Mouse (Mus musculus) lung, postnatal 36 days (tissue): Measurements from ENCODE around the gene Gm13277.
"Not testable (repeated sequence)": the region's sequence is repeated elsewhere in the genome, so short reads cannot be mapped to it uniquely, and the experiment has no call there.

ENCODE experiments used
- DNase-seq: peaks from one replicate; pipeline ENCODE4 v3.0.0; 2022; ENCODE audit warnings: mixed read lengths

The Gm13277 gene

DNA sequence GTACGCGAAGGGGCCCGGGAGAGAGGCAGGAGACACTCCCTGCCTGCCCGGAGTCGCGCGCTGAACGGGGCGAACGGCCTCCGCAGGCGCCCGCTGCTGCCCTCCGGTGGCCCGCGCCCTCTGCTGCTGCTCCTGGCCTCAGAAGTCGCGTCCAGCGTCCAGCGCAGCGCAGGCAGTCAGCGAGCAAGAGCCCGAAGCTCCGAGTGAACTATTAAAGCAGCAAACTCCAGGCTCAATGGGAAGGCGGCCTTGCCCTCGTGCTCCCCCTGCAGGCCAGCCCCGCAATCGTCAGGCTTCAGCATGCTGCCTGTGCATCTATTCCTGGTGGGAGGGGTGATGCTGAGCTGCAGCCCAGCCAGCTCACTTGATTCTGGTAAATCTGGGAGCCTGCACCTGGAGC, 2.8 kb downstream of the Gm13277 start, which contains the start of gene Gm13278:
Gene Gm13278, plus strand, starts transcription at position 301 of the 400 bp plus-strand sequence.
- not testable (repeated sequence) for DNase-seq

DNA sequence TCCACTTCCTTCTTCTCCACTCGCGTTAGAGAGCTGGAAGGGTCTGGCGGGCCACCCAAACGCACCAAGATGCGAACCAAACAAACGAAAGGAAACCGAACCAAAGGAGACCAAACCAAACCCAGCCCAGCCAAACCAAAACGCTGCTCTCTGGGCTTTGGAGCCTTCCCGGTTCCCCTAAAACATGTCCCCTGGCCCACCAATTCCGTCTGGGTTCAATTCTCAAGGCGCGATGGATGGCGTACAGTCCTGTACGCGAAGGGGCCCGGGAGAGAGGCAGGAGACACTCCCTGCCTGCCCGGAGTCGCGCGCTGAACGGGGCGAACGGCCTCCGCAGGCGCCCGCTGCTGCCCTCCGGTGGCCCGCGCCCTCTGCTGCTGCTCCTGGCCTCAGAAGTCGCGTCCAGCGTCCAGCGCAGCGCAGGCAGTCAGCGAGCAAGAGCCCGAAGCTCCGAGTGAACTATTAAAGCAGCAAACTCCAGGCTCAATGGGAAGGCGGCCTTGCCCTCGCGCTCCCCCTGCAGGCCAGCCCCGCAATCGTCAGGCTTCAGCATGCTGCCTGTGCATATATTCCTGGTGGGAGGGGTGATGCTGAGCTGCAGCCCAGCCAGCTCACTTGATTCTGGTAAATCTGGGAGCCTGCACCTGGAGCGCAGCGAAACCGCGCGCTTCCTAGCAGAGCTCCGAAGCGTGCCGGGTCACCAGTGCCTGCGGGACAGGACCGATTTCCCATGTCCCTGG, 5.7 kb downstream of the Gm13277 start, which contains the start of gene Gm13275:
Gene Gm13275, plus strand, starts transcription at position 552 of the 740 bp plus-strand sequence.
- peak; percentile 34 for DNase-seq

DNA sequence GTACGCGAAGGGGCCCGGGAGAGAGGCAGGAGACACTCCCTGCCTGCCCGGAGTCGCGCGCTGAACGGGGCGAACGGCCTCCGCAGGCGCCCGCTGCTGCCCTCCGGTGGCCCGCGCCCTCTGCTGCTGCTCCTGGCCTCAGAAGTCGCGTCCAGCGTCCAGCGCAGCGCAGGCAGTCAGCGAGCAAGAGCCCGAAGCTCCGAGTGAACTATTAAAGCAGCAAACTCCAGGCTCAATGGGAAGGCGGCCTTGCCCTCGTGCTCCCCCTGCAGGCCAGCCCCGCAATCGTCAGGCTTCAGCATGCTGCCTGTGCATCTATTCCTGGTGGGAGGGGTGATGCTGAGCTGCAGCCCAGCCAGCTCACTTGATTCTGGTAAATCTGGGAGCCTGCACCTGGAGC, 8.7 kb downstream of the Gm13277 start, which contains the start of gene Gm13279:
Gene Gm13279, plus strand, starts transcription at position 301 of the 400 bp plus-strand sequence.
- not testable (repeated sequence) for DNase-seq

DNA sequence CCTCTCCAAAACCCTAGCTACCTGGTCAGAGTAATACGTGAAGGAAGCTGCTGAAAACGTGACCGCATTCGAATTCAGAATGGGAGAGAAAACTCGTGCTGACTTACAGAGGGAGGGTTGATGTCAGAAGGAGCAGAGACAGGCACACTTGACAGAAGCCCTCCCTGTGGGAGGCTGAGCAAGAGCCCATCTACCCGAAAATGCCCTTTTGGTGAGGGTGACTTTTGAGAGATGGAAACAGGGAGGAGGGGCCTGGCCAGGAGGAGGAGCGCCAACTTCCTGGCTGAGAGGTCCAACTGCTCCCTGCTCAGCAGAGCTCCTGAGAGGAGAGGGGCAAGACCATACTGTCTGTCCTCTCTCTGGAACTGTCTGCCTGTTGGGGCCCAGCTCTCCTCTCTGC, 10.9 kb downstream of the Gm13277 start, which contains the start of gene Gm13285:
Gene Gm13285, plus strand, starts transcription at position 301 of the 400 bp plus-strand sequence.
- not testable (repeated sequence) for DNase-seq

- DNase-seq: not testable (repeated sequence)
Measured at GRCm38 (mm10) chr4:88802954-88803353, 14.5 kb downstream of the Gm13277 start, which contains the start of gene Gm13287. Gm13287 (plus strand) TSS chr4:88803254.

GRCm38 (mm10) chr4:88805231-88805630, 16.8 kb downstream of the Gm13277 start, which contains the start of gene Gm13288:
Gm13288 (plus strand) TSS chr4:88805531.
- DNase-seq: not testable (repeated sequence)

DNA sequence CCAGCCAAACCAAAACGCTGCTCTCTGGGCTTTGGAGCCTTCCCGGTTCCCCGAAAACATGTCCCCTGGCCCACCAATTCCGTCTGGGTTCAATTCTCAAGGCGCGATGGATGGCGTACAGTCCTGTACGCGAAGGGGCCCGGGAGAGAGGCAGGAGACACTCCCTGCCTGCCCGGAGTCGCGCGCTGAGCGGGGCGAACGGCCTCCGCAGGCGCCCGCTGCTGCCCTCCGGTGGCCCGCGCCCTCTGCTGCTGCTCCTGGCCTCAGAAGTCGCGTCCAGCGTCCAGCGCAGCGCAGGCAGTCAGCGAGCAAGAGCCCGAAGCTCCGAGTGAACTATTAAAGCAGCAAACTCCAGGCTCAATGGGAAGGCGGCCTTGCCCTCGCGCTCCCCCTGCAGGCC, 17.3 kb downstream of the Gm13277 start:
- DNase-seq: peak; percentile 19

DNA sequence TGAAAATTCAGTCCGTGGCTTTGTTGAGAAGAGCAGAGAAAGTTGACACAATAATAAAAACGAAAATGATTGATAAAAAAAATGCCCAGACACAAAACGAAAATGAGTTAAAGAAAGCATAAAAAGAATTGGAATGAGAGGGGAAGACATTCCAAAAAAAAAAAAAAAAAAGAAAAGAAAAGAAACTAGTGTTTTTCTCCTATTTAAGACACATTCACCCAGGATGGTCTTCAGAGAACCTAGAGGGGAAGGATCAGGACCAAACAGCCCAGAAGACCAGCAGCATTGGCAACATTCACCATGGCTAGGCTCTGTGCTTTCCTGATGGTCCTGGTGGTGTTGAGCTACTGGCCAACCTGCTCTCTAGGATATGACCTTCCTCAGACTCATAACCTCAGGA, 27.5 kb downstream of the Gm13277 start, which contains the start of gene Ifna7:
Gene Ifna7, plus strand, starts transcription at position 301 of the 400 bp plus-strand sequence.
- DNase-seq: no peak

DNA sequence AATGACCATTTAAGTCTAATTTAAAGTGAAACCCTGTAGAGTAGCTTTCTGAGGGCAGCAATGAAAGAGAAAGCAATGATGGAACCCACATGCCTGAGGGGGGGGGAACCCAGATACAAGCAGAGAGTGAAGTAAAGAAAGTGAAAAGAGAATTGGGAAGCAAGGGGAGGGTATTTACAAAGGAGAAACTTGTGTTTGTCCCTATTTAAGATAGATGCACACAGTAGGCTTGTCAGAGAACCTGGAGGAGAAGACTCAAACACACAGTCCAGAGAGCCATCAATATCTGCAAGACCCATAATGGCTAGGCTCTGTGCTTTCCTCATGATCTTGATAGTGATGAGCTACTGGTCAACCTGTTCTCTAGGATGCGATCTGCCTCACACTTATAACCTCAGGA, 31.2 kb downstream of the Gm13277 start, which contains the start of gene Ifna11:
Gene Ifna11, plus strand, starts transcription at position 301 of the 400 bp plus-strand sequence.
- no peak for DNase-seq

DNA sequence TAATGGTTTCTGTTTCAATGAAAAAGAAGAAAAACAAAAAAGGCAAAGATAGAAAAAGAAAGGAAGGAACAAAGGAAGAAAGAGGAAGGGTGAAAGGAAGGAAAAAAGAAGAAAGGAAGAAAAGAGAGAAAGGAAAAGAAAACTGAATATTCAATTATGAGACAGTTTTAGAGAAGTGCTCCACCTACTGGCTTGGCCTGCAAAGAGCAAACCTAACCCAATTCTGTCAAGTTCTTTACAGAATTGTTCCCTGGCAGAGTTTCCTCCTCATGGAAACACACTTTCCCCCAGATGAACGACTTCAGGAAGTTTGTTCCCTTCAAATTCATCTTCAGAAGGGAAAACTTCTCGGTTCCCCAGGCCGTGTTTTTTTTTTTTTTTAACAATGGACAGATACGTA, 34.6 kb downstream of the Gm13277 start:
- DNase-seq: peak; percentile 23

DNA sequence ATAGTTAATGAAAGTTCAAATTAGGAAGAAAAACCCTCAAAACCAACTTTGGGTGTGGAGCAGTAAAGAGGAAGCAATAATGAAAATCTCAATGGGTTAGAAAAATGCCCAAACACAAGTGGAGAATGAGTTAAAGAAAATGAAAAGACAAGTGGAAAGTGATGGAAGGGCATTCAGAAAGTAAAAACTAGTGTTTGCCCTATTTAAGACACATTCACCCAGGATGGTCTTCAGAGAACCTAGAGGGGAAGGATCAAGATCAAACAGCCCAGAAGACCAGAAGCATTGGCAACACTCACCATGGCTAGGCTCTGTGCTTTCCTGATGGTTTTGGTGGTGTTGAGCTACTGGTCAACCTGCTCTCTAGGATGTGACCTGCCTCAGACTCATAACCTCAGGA, 38.7 kb downstream of the Gm13277 start, which contains the start of gene Ifna6:
Gene Ifna6, plus strand, starts transcription at position 301 of the 400 bp plus-strand sequence.
- DNase-seq: not testable (repeated sequence)

GRCm38 (mm10) chr4:88830523-88830922, 42.1 kb downstream of the Gm13277 start:
- DNase-seq: peak; percentile 32

DNA sequence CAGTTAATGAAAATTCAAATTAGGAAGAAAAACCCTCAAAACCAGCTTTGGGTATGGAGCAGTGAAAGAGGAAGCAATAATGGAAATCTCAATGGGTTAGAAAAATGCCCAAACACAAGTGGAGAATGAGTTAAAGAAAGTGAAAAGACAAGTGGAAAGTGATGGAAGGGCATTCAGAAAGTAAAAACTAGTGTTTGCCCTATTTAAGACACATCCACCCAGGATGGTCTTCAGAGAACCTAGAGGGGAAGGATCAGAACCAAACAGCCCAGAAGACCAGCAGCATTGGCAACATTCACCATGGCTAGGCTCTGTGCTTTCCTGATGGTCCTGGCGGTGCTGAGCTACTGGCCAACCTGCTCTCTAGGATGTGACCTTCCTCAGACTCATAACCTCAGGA, 46.8 kb downstream of the Gm13277 start, which contains the start of gene Ifna5:
Gene Ifna5, plus strand, starts transcription at position 301 of the 400 bp plus-strand sequence.
- DNase-seq: not testable (repeated sequence)
